Mouse (Mus musculus) monocyte, adult 5-6 weeks (primary cell): ENCODE data around the gene Gm28230. TPM values are rescaled to one million over a fixed set of nuclear protein-coding genes. Genes with fewer than 3 reads are reported as not detected.

Experiments
- total RNA-seq: library from RNA; stranded (forward); fragments of 200-1000, 200-491, 200-594 nt; gene quantifications from 3 replicates; pipeline ENCODE4 v1.2.3, GENCODE M21; 2017

Gene Gm28230
- total RNA-seq, 1 experiment from 2014 or later: not detected

Other genes with a start within 250 kb of the Gm28230 start
- 23.9 to 47.3 TPM (median 36.4 TPM) in 3 replicates for gene Lnpk, start 147.3 kb upstream of the Gm28230 start, total RNA-seq
- not detected in 3 replicates for gene Evx2, start 67.2 kb upstream of the Gm28230 start, total RNA-seq
- not detected in 3 replicates for gene Hoxd13, start 58.4 kb upstream of the Gm28230 start, total RNA-seq
- gene Hoxd12, start 51.7 kb upstream of the Gm28230 start, total RNA-seq: not detected in 3 replicates
- gene Hoxd11, start 47.2 kb upstream of the Gm28230 start, total RNA-seq: not detected in 3 replicates
- gene Hoxd10, start 34.8 kb upstream of the Gm28230 start, total RNA-seq: not detected in 3 replicates
- gene Hoxd9, start 29.0 kb upstream of the Gm28230 start, total RNA-seq: not detected in 3 replicates
- gene Hoxd8, start 22.1 kb upstream of the Gm28230 start, total RNA-seq: not detected in 3 replicates
- not detected in 3 replicates for gene Hoxd3, start 14.8 kb upstream of the Gm28230 start, total RNA-seq
- not detected in 3 replicates for gene Hoxd4, start 14.8 kb upstream of the Gm28230 start, total RNA-seq
- gene Hoxd1, start 36.3 kb downstream of the Gm28230 start, total RNA-seq: not detected in 3 replicates
- gene Mtx2, start 99.1 kb downstream of the Gm28230 start, total RNA-seq: 12.6 to 28.7 TPM (median 26.8 TPM) in 3 replicates